Mouse (Mus musculus): ENCODE data around the gene Copz1. TPM values are rescaled to one million over a fixed set of nuclear protein-coding genes. Genes with fewer than 3 reads are reported as not detected.

Copz1 gene
- polyA plus RNA-seq, 1 experiment from 2014 or later = 307 TPM

GRCm38 (mm10) chr15:103323455-103324247, 51.1 kb downstream of the Copz1 start:
- 2% methylated on average over 38 of the region's 40 CpGs for WGBS
- peak; percentile 93 for DNase-seq (ENCODE audit: low spot score)
- Histone ChIP-seq H3K4me2 (ENCODE audit: low read depth) (peak overlapping the region; percentile 65), H3K27me3 (ENCODE audit: control insufficient read depth, insufficient read depth, low read length) (no peaks in the 10 kb centered on the region), H3K36me3 (ENCODE audit: control insufficient read depth, insufficient read depth, low read length) (no peaks in the 10 kb centered on the region), H3K27ac (ENCODE audit: low read depth, low read length) (peak overlapping the region; percentile 73), H3K4me3 (ENCODE audit: low read depth, low read length) (peak overlapping the region; percentile 68), H3K9ac (ENCODE audit: low read length) (peak overlapping the region; percentile 72), H3K9me3 (ENCODE audit: control insufficient read depth, low read length) (no peaks in the 10 kb centered on the region), H3K4me1 (ENCODE audit: control insufficient read depth, insufficient read depth, low read length) (peaks cover 14% of the 10 kb centered on the region)
- peak; percentile 96 for ATAC-seq (ENCODE audit: insufficient read depth, low FRiP score, low TSS enrichment)

GRCm38 (mm10) chr15:103333081-103333615, 60.6 kb downstream of the Copz1 start:
- Histone ChIP-seq H3K4me2 (ENCODE audit: low read depth) (no peak overlapping the region), H3K36me3 (ENCODE audit: control insufficient read depth, insufficient read depth, low read length) (no peaks in the 10 kb centered on the region), H3K9me3 (ENCODE audit: control insufficient read depth, low read length) (no peaks in the 10 kb centered on the region), H3K9ac (ENCODE audit: low read length) (no peak overlapping the region), H3K27ac (ENCODE audit: low read depth, low read length) (no peak overlapping the region), H3K4me1 (ENCODE audit: control insufficient read depth, insufficient read depth, low read length) (peaks cover 9% of the 10 kb centered on the region), H3K27me3 (ENCODE audit: control insufficient read depth, insufficient read depth, low read length) (no peaks in the 10 kb centered on the region), H3K4me3 (ENCODE audit: low read depth, low read length) (no peak overlapping the region)
- no peak for ATAC-seq (ENCODE audit: insufficient read depth, low FRiP score, low TSS enrichment)
- WGBS = 59% methylated on average over 5 of the region's 5 CpGs
- no peak for DNase-seq (ENCODE audit: low spot score)

- Histone ChIP-seq H3K9me3 (ENCODE audit: control insufficient read depth, low read length) (no peaks in the 10 kb centered on the region), H3K27ac (ENCODE audit: low read depth, low read length) (no peak overlapping the region), H3K4me2 (ENCODE audit: low read depth) (no peak overlapping the region), H3K4me1 (ENCODE audit: control insufficient read depth, insufficient read depth, low read length) (peaks cover 9% of the 10 kb centered on the region), H3K36me3 (ENCODE audit: control insufficient read depth, insufficient read depth, low read length) (no peaks in the 10 kb centered on the region), H3K27me3 (ENCODE audit: control insufficient read depth, insufficient read depth, low read length) (peaks cover 4% of the 10 kb centered on the region; the same call in 1 of the 2 replicates), H3K9ac (ENCODE audit: low read length) (no peak overlapping the region), H3K4me3 (ENCODE audit: low read depth, low read length) (no peak overlapping the region)
- no peak for DNase-seq (ENCODE audit: low spot score)
- ATAC-seq (ENCODE audit: insufficient read depth, low FRiP score, low TSS enrichment) = no peak
- 64% methylated on average over 5 of the region's 5 CpGs for WGBS
These were observed 61.2 kb downstream of the Copz1 start for GRCm38 (mm10) chr15:103333738-103334137.

GRCm38 (mm10) chr15:103334194-103334593, 61.7 kb downstream of the Copz1 start:
- Histone ChIP-seq H3K9me3 (ENCODE audit: control insufficient read depth, low read length) (no peaks in the 10 kb centered on the region), H3K4me3 (ENCODE audit: low read depth, low read length) (no peak overlapping the region), H3K27me3 (ENCODE audit: control insufficient read depth, insufficient read depth, low read length) (peaks cover 8% of the 10 kb centered on the region; the same call in 1 of the 2 replicates), H3K4me2 (ENCODE audit: low read depth) (no peak overlapping the region), H3K9ac (ENCODE audit: low read length) (no peak overlapping the region), H3K36me3 (ENCODE audit: control insufficient read depth, insufficient read depth, low read length) (no peaks in the 10 kb centered on the region), H3K4me1 (ENCODE audit: control insufficient read depth, insufficient read depth, low read length) (peaks cover 13% of the 10 kb centered on the region), H3K27ac (ENCODE audit: low read depth, low read length) (no peak overlapping the region)
- ATAC-seq (ENCODE audit: insufficient read depth, low FRiP score, low TSS enrichment) (no peak), DNase-seq (ENCODE audit: low spot score) (no peak)
- WGBS = 12% methylated on average over 2 of the region's 2 CpGs

DNA sequence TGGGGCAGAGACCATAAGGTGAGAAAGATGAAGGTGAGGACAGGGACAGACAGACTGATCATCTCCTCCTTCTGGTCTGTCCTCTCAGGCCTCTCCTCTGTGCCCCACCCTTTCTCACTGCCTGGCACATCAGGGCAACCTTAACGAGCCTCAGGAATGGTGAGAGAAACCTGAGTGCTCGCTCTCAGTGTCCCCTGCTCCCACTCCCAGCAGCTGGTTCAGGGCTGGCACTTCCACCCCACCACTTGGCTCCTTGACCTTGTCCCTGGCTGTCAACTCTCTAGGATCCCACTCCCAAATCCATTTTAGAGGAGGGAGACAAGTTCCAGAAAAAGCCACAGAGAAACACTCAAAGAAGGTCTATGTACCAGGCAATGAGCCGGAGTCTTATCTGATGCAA, 62.5 kb downstream of the Copz1 start:
- Histone ChIP-seq H3K27ac (ENCODE audit: low read depth, low read length) (no peak overlapping the region), H3K27me3 (ENCODE audit: control insufficient read depth, insufficient read depth, low read length) (peaks cover 13% of the 10 kb centered on the region; the same call in 1 of the 2 replicates), H3K4me1 (ENCODE audit: control insufficient read depth, insufficient read depth, low read length) (peaks cover 19% of the 10 kb centered on the region), H3K9me3 (ENCODE audit: control insufficient read depth, low read length) (no peaks in the 10 kb centered on the region), H3K36me3 (ENCODE audit: control insufficient read depth, insufficient read depth, low read length) (no peaks in the 10 kb centered on the region), H3K4me3 (ENCODE audit: low read depth, low read length) (no peak overlapping the region), H3K4me2 (ENCODE audit: low read depth) (no peak overlapping the region), H3K9ac (ENCODE audit: low read length) (no peak overlapping the region)
- WGBS = 47% methylated on average over 3 of the region's 3 CpGs
- DNase-seq (ENCODE audit: low spot score) (no peak), ATAC-seq (ENCODE audit: insufficient read depth, low FRiP score, low TSS enrichment) (no peak)

- Histone ChIP-seq H3K4me1 (ENCODE audit: control insufficient read depth, insufficient read depth, low read length) (peaks cover 25% of the 10 kb centered on the region), H3K36me3 (ENCODE audit: control insufficient read depth, insufficient read depth, low read length) (no peaks in the 10 kb centered on the region), H3K4me3 (ENCODE audit: low read depth, low read length) (no peak overlapping the region), H3K4me2 (ENCODE audit: low read depth) (no peak overlapping the region), H3K27me3 (ENCODE audit: control insufficient read depth, insufficient read depth, low read length) (peaks cover 15% of the 10 kb centered on the region), H3K27ac (ENCODE audit: low read depth, low read length) (no peak overlapping the region), H3K9me3 (ENCODE audit: control insufficient read depth, low read length) (no peaks in the 10 kb centered on the region), H3K9ac (ENCODE audit: low read length) (no peak overlapping the region)
- DNase-seq (ENCODE audit: low spot score) = no peak
- ATAC-seq (ENCODE audit: insufficient read depth, low FRiP score, low TSS enrichment) = no peak
- 29% methylated on average over 7 of the region's 7 CpGs for WGBS
These were observed 63.1 kb downstream of the Copz1 start for GRCm38 (mm10) chr15:103335488-103336235.

DNA sequence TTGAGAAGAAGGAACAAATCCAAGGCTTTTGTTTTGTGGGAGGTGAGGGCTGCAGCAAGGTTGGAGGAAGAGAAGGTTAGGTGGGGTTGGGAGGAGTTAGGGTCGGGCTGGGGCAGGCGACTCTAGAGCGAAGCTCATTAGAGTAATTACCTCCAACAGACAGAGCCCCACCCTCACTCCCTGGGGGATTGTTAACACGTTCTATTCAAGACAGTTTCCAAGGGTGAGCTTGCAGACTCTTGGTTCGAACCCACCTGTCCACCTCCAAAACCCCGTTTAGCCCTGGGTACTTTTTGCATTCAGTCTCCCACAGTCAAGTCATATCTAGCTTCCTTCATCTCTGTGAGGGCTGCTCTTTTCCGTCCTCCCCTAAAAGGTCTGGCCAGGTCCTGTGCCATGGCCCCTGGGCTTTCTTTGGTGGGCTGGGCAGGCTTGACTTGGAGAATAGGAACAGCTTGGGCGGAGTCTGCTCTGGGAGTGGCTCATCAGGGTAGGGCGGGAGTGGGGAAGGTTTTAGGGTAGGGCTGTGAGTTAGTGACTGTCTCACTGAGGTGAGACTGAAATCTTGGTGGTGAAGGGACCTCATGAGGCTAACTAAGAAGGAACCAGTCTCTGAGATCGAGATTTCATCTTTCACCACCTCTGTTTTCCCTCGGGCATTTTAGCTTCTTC, 64.6 kb downstream of the Copz1 start:
- Histone ChIP-seq H3K4me3 (ENCODE audit: low read depth, low read length) (no peak overlapping the region), H3K27ac (ENCODE audit: low read depth, low read length) (no peak overlapping the region), H3K4me2 (ENCODE audit: low read depth) (no peak overlapping the region), H3K36me3 (ENCODE audit: control insufficient read depth, insufficient read depth, low read length) (no peaks in the 10 kb centered on the region), H3K4me1 (ENCODE audit: control insufficient read depth, insufficient read depth, low read length) (peaks cover 27% of the 10 kb centered on the region), H3K9ac (ENCODE audit: low read length) (no peak overlapping the region), H3K27me3 (ENCODE audit: control insufficient read depth, insufficient read depth, low read length) (peaks cover 20% of the 10 kb centered on the region), H3K9me3 (ENCODE audit: control insufficient read depth, low read length) (no peaks in the 10 kb centered on the region)
- 8% methylated on average over 11 of the region's 11 CpGs for WGBS
- no peak for ATAC-seq (ENCODE audit: insufficient read depth, low FRiP score, low TSS enrichment)
- no peak for DNase-seq (ENCODE audit: low spot score)

GRCm38 (mm10) chr15:103338829-103339165, 66.3 kb downstream of the Copz1 start:
- no peak for ATAC-seq (ENCODE audit: insufficient read depth, low FRiP score, low TSS enrichment)
- 31% methylated on average over 4 of the region's 4 CpGs for WGBS

More at GRCm38 (mm10) chr15:103338829-103339165, 66.3 kb downstream of the Copz1 start:
- peak overlapping the region; percentile 53; the same call in 1 of the 2 replicates for H3K4me3 ChIP-seq (ENCODE audit: low read depth, low read length)
- no peak overlapping the region for H3K9ac ChIP-seq (ENCODE audit: low read length)
- peak overlapping the region; percentile 94 for H3K4me2 ChIP-seq (ENCODE audit: low read depth)
- H3K9me3 ChIP-seq (ENCODE audit: control insufficient read depth, low read length) = no peaks in the 10 kb centered on the region
- peaks cover 24% of the 10 kb centered on the region for H3K4me1 ChIP-seq (ENCODE audit: control insufficient read depth, insufficient read depth, low read length)
- H3K27me3 ChIP-seq (ENCODE audit: control insufficient read depth, insufficient read depth, low read length) = peaks cover 20% of the 10 kb centered on the region
- H3K36me3 ChIP-seq (ENCODE audit: control insufficient read depth, insufficient read depth, low read length) = no peaks in the 10 kb centered on the region; the same call in 1 of the 2 replicates
- DNase-seq (ENCODE audit: low spot score) = no peak
- no peak overlapping the region for H3K27ac ChIP-seq (ENCODE audit: low read depth, low read length)
